Mouse (Mus musculus) granulocyte monocyte progenitor cell, adult 5-6 weeks (primary cell): Measurements from ENCODE around the gene Nat8f2. TPM values are rescaled to one million over a fixed set of nuclear protein-coding genes. Genes with fewer than 3 reads are reported as not detected.
"Not testable (repeated sequence)": the region's sequence is repeated elsewhere in the genome, so short reads cannot be mapped to it uniquely, and the experiment has no call there.

Source experiments
- ATAC-seq: replicated peaks from 2 replicates; pipeline ENCODE4 v1.8.0; 2016; ENCODE audit warnings: mild to moderate bottlenecking, moderate TSS enrichment, inconsistent platforms; ENCODE audit not compliant: poor library complexity, severe bottlenecking
- total RNA-seq, 2 experiments: library from RNA; stranded (forward) in 1 of 2; stranded (reverse) in 1 of 2; fragments of 200-712, 200-1000 nt in 1 of 2; fragments of >200 nt in 1 of 2; fragmentation: Nextera tagmentation in 1 of 2; gene quantifications; 2 replicates each; pipeline ENCODE4 v1.2.3; 2014 to 2017

Nat8f2 gene
- total RNA-seq, 2 experiments from 2014 or later = not detected

GRCm38 (mm10) chr6:85864900-85865639 lies 3.9 kb downstream of the Nat8f2 start:
- ATAC-seq = not testable (repeated sequence)

- ATAC-seq = no peak
Observed at GRCm38 (mm10) chr6:85863840-85864239, 5.1 kb downstream of the Nat8f2 start.

GRCm38 (mm10) chr6:85863136-85863535 lies 5.8 kb downstream of the Nat8f2 start:
- no peak for ATAC-seq

- no peak for ATAC-seq
Observed at GRCm38 (mm10) chr6:85862565-85862964, 6.4 kb downstream of the Nat8f2 start.

- ATAC-seq = no peak
Observed at GRCm38 (mm10) chr6:85861247-85861646, 7.7 kb downstream of the Nat8f2 start.

- ATAC-seq = no peak
Observed at GRCm38 (mm10) chr6:85856194-85856678, 12.7 kb downstream of the Nat8f2 start.

- no peak for ATAC-seq
Observed at GRCm38 (mm10) chr6:85853481-85853880, 15.5 kb downstream of the Nat8f2 start.

GRCm38 (mm10) chr6:85851062-85851773 lies 17.7 kb downstream of the Nat8f2 start:
- ATAC-seq = peak; percentile 42

GRCm38 (mm10) chr6:85849240-85849639 lies 19.7 kb downstream of the Nat8f2 start:
- ATAC-seq = no peak

- ATAC-seq = no peak
Observed at GRCm38 (mm10) chr6:85848140-85848539, 20.8 kb downstream of the Nat8f2 start.

GRCm38 (mm10) chr6:85846921-85847320 lies 22.0 kb downstream of the Nat8f2 start:
- no peak for ATAC-seq

GRCm38 (mm10) chr6:85843677-85844458 lies 25.1 kb downstream of the Nat8f2 start:
- peak; percentile 52; the same call in 1 of the 2 replicates for ATAC-seq

GRCm38 (mm10) chr6:85839982-85840381 lies 29.0 kb downstream of the Nat8f2 start:
- no peak for ATAC-seq

- no peak for ATAC-seq
Observed at GRCm38 (mm10) chr6:85838674-85839073, 30.3 kb downstream of the Nat8f2 start.

GRCm38 (mm10) chr6:85837307-85837706 lies 31.7 kb downstream of the Nat8f2 start:
- ATAC-seq = peak; percentile 44; the same call in 1 of the 2 replicates

GRCm38 (mm10) chr6:85836827-85837226 lies 32.1 kb downstream of the Nat8f2 start:
- peak; percentile 30; the same call in 1 of the 2 replicates for ATAC-seq

- not testable (repeated sequence) for ATAC-seq
Observed at GRCm38 (mm10) chr6:85836098-85836497, 32.9 kb downstream of the Nat8f2 start.

GRCm38 (mm10) chr6:85835104-85835503 lies 33.9 kb downstream of the Nat8f2 start:
- not testable (repeated sequence) for ATAC-seq

- not testable (repeated sequence) for ATAC-seq
Observed at GRCm38 (mm10) chr6:85834504-85835100, 34.4 kb downstream of the Nat8f2 start.

GRCm38 (mm10) chr6:85831796-85832321 lies 37.1 kb downstream of the Nat8f2 start, which contains the start of gene Nat8:
Nat8 (minus strand) TSS chr6:85832082.
- no peak for ATAC-seq
